Mouse (Mus musculus) ES-Bruce4 (cell line): ENCODE data around the gene Xirp1.

ENCODE experiments used
- CTCF ChIP-seq: IDR thresholded peaks from one replicate; pipeline ENCODE4 v1.8.1; 2011; ENCODE audit warnings: low read depth, low read length
- POLR2A ChIP-seq: IDR thresholded peaks from one replicate; pipeline ENCODE4 v1.8.1; 2011; ENCODE audit warnings: low read length; ENCODE audit not compliant: insufficient read depth

DNA sequence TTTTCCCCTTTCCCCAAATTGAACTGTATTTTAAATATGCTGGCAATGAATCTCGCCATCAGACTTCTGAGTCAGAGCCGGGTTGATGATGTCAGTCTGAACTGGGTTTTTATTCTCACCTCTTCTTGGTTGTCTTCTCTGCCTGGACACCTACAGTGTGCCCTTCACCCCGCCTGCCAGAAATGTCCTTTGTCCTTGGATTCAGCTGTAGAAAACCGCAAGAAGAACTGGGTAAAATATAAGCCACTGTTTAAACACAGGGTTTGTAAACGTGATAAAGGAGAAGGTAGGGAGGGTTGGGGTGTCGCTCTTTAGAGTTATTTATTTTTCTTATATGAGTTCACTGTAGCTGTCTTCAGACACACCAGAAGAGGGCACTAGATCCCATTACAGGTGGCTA is 9.3 kb upstream of the Xirp1 start:
- no peak for TF ChIP-seq POLR2A
- no peak for TF ChIP-seq CTCF
